Mouse (Mus musculus) CH12.LX (cell line): Measurements from ENCODE around the gene Mycbp. TPM values are rescaled to one million over a fixed set of nuclear protein-coding genes. Genes with fewer than 3 reads are reported as not detected.

Experiments
- DNase-seq: peaks from one replicate; pipeline ENCODE4 v3.0.0-alpha.2; 2013; ENCODE audit errors: extremely low read depth
- H3K27ac ChIP-seq: 2 replicates; pipeline ENCODE4 v1.5.1; 2012; ENCODE audit warnings: low read depth, mild to moderate bottlenecking, control low read depth, moderate library complexity; ENCODE audit not compliant: insufficient read depth
- H3K27me3 ChIP-seq: replicated peaks from 2 replicates; pipeline ENCODE3; 2012; ENCODE audit warnings: inconsistent platforms
- H3K36me3 ChIP-seq, 2 experiments: replicated peaks in 1 of 2; 2 replicates each; pipeline versions ENCODE3 to v1.6.1; 2012; ENCODE audit warnings: inconsistent platforms in 1 of 2, low read length in 1 of 2, mild to moderate bottlenecking in 1 of 2, mixed read lengths in 1 of 2, moderate library complexity in 1 of 2; ENCODE audit not compliant: control insufficient read depth in 1 of 2, insufficient read depth in 1 of 2
- H3K4me1 ChIP-seq, 2 experiments: 2 replicates each; pipeline ENCODE4 v1.6.1; 2012; ENCODE audit warnings: inconsistent platforms in 1 of 2, moderate library complexity in 1 of 2; ENCODE audit not compliant: insufficient read depth in 2 of 2, control insufficient read depth in 1 of 2
- H3K4me2 ChIP-seq: 2 replicates; pipeline ENCODE4 v1.6.1; 2012; ENCODE audit warnings: low read depth, mild to moderate bottlenecking, control low read depth; ENCODE audit not compliant: poor library complexity, insufficient read depth, severe bottlenecking
- H3K4me3 ChIP-seq, 3 experiments: fragments of 150-350 bp in 1 of 3; sonication (generic) in 1 of 3; replicated peaks in 1 of 3; 2 replicates each; pipeline versions ENCODE3 to v1.5.1; 2011 to 2012; ENCODE audit warnings: low read depth in 2 of 3, low read length in 2 of 3, mild to moderate bottlenecking in 2 of 3, moderate library complexity in 2 of 3, control low read depth in 1 of 3, improper control_type of control experiment in 1 of 3, inconsistent platforms in 1 of 3, mixed read lengths in 1 of 3; ENCODE audit not compliant: poor library complexity in 1 of 3
- H3K79me2 ChIP-seq: replicated peaks from 2 replicates; pipeline ENCODE4 v1.6.1; 2012; ENCODE audit warnings: mild to moderate bottlenecking, moderate library complexity; ENCODE audit not compliant: control insufficient read depth, poor library complexity, insufficient read depth, severe bottlenecking; ENCODE audit errors: extremely low read depth
- H3K9ac ChIP-seq: 2 replicates; pipeline ENCODE4 v1.6.1; 2012; ENCODE audit warnings: low read depth, mild to moderate bottlenecking, control low read depth, moderate library complexity; ENCODE audit not compliant: insufficient read depth
- H3K9me3 ChIP-seq: replicated peaks from 2 replicates; pipeline ENCODE3; 2012; ENCODE audit warnings: low read length, inconsistent platforms, mixed read lengths
- BHLHE40 ChIP-seq: IDR thresholded peaks from 2 replicates; pipeline ENCODE4 v1.6.1; 2011; ENCODE audit warnings: mild to moderate bottlenecking, low read depth, low read length, improper control_type of control experiment
- ELF1 ChIP-seq: IDR thresholded peaks from 2 replicates; pipeline ENCODE4 v1.6.1; 2014; ENCODE audit warnings: low read depth, mild to moderate bottlenecking, inconsistent platforms, low read length, improper control_type of control experiment
- EP300 ChIP-seq: IDR thresholded peaks from 2 replicates; pipeline ENCODE4 v1.6.1; 2011; ENCODE audit warnings: low read length, improper control_type of control experiment
- HCFC1 ChIP-seq: IDR thresholded peaks from 2 replicates; pipeline ENCODE4 v1.6.1; 2012; ENCODE audit warnings: low read depth, mild to moderate bottlenecking, inconsistent platforms, low read length, improper control_type of control experiment
- JUN ChIP-seq: IDR thresholded peaks from 2 replicates; pipeline ENCODE4 v1.6.1; 2011; ENCODE audit warnings: low read depth, mild to moderate bottlenecking, low read length, improper control_type of control experiment, moderate library complexity; ENCODE audit not compliant: insufficient read depth
- JUND ChIP-seq: conservative IDR thresholded peaks from 2 replicates; pipeline ENCODE4 v1.6.1; 2011; ENCODE audit warnings: low read depth, low read length, improper control_type of control experiment
- MAX ChIP-seq: IDR thresholded peaks from 2 replicates; pipeline ENCODE4 v1.6.1; 2011; ENCODE audit warnings: low read length, improper control_type of control experiment
- MAZ ChIP-seq: IDR thresholded peaks from 2 replicates; pipeline ENCODE4 v1.6.1; 2012; ENCODE audit warnings: low read depth, mild to moderate bottlenecking, inconsistent platforms, low read length, improper control_type of control experiment, moderate library complexity
- MEF2A ChIP-seq: IDR thresholded peaks from 2 replicates; pipeline ENCODE4 v1.6.1; 2014; ENCODE audit warnings: low read depth, mild to moderate bottlenecking, inconsistent platforms, low read length, improper control_type of control experiment, borderline replicate concordance
- MXI1 ChIP-seq: IDR thresholded peaks from 2 replicates; pipeline ENCODE4 v1.6.1; 2011; ENCODE audit warnings: mild to moderate bottlenecking, low read depth, low read length, improper control_type of control experiment
- MYC ChIP-seq: IDR thresholded peaks from 2 replicates; pipeline ENCODE4 v1.6.1; 2011; ENCODE audit warnings: low read depth, mild to moderate bottlenecking, improper control_type of control experiment, low read length
- NRF1 ChIP-seq: IDR thresholded peaks from 2 replicates; pipeline ENCODE4 v1.6.1; 2014; ENCODE audit warnings: low read depth, mild to moderate bottlenecking, inconsistent platforms, low read length, improper control_type of control experiment, moderate library complexity
- POLR2AphosphoS2 ChIP-seq: IDR thresholded peaks from 2 replicates; pipeline ENCODE4 v1.6.1; 2011; ENCODE audit warnings: low read depth, low read length, improper control_type of control experiment
- RAD21 ChIP-seq: IDR thresholded peaks from 2 replicates; pipeline ENCODE4 v1.6.1; 2011; ENCODE audit warnings: low read depth, mild to moderate bottlenecking, low read length, improper control_type of control experiment, moderate library complexity
- TBP ChIP-seq: conservative IDR thresholded peaks from 2 replicates; pipeline ENCODE4 v1.6.1; 2011; ENCODE audit warnings: low read depth, low read length, improper control_type of control experiment
- UBTF ChIP-seq: IDR thresholded peaks from 2 replicates; pipeline ENCODE4 v1.6.1; 2012; ENCODE audit warnings: low read depth, mild to moderate bottlenecking, inconsistent platforms, low read length, improper control_type of control experiment, moderate library complexity
- USF2 ChIP-seq: conservative IDR thresholded peaks from 2 replicates; pipeline ENCODE4 v1.6.1; 2011; ENCODE audit warnings: low read depth, low read length, improper control_type of control experiment
- ZC3H11A ChIP-seq: IDR thresholded peaks from 2 replicates; pipeline ENCODE4 v1.6.1; 2012; ENCODE audit warnings: low read depth, mild to moderate bottlenecking, inconsistent platforms, low read length, improper control_type of control experiment
- ZKSCAN1 ChIP-seq: IDR thresholded peaks from 2 replicates; pipeline ENCODE4 v1.6.1; 2012; ENCODE audit warnings: low read depth, inconsistent platforms, low read length, improper control_type of control experiment, borderline replicate concordance
- ZNF384 ChIP-seq: IDR thresholded peaks from 2 replicates; pipeline ENCODE4 v1.6.1; 2012; ENCODE audit warnings: low read depth, low read length, improper control_type of control experiment, inconsistent platforms
- dilution Hi-C: fragments of 300-500 bp; cut with MboI; formaldehyde crosslinking; loops from 2 replicates; pipeline ENCODE4 v1.14.3; 2020; ENCODE audit warnings: low sequenced_read_pairs; ENCODE audit not compliant: extremely low pct_unique_long_range_greater_than_20kb, extremely low pct_ligation_motif_present
- in situ Hi-C: fragments of 300-500 bp; cut with MboI; formaldehyde crosslinking; loops from 3 replicates; pipeline ENCODE4 v1.14.3; 2019; ENCODE audit warnings: low sequenced_read_pairs, low pct_ligation_motif_present, low pct_unique_long_range_greater_than_20kb, mixed read lengths
- polyA plus RNA-seq: library from polyadenylated mRNA; unstranded; fragments of >175 nt; gene quantifications from 2 replicates; pipeline ENCODE4 v1.2.1, GENCODE M21; 2012; ENCODE audit warnings: low read depth; ENCODE audit not compliant: insufficient read length
- total RNA-seq, 2 experiments: library from RNA; depleted of rRNA; stranded (reverse); fragments of 300-350 nt in 1 of 2; fragments of >200 nt in 1 of 2; gene quantifications; 2 replicates each; pipeline ENCODE4 v1.2.3; 2012 to 2014

Mycbp gene
- total and polyA plus RNA-seq, 3 experiments: 33.8 to 54.4 (median 46.9) TPM

GRCm38 (mm10) chr4:123859379-123859778, 45.3 kb upstream of the Mycbp start, which contains the start of gene 4933427I04Rik:
TSS of gene 4933427I04Rik (plus strand) at chr4:123859679.
- in situ Hi-C loops: no loop called here
- no peaks in the 10 kb centered on the region for H3K36me3 ChIP-seq

GRCm38 (mm10) chr4:123859803-123860202, 44.8 kb upstream of the Mycbp start:
- no peak overlapping the region for H3K27ac ChIP-seq
- no peaks in the 10 kb centered on the region for H3K36me3 ChIP-seq
- in situ Hi-C loops: no loop called here
- TF ChIP-seq MAX (no peak), EP300 (no peak), TBP (no peak), USF2 (no peak), MAZ (no peak), JUND (no peak), RAD21 (no peak), ZC3H11A (no peak), ZKSCAN1 (no peak), MEF2A (no peak), UBTF (no peak), POLR2AphosphoS2 (no peak), HCFC1 (no peak), BHLHE40 (no peak), MYC (no peak), ZNF384 (no peak), ELF1 (no peak)
- TF ChIP-seq, all 38 proteins: peak for 0
- no peak overlapping the region for H3K9ac ChIP-seq
- peaks cover 2% of the 10 kb centered on the region for H3K9me3 ChIP-seq
- dilution Hi-C loops: no loop called here
- no peak for DNase-seq
- H3K4me1 ChIP-seq: no peaks in the 10 kb centered on the region
- H3K27me3 ChIP-seq: peaks cover 32% of the 10 kb centered on the region
- no peaks in the 10 kb centered on the region for H3K79me2 ChIP-seq
- no peak overlapping the region for H3K4me2 ChIP-seq
- no peak overlapping the region for H3K4me3 ChIP-seq

More at GRCm38 (mm10) chr4:123859379-123859778, 45.3 kb upstream of the Mycbp start, which contains the start of gene 4933427I04Rik:
- H3K9ac ChIP-seq: no peak within 1 kb of the TSS
- peaks cover 2% of the 10 kb centered on the region for H3K9me3 ChIP-seq
- dilution Hi-C loops: no loop called here
- no peak within 1 kb of the TSS for H3K4me2 ChIP-seq
- 0 out of 4 replicates have a peak, but pooled peaks cover 0 to 2% of the 10 kb centered on the region in 2 experiments for H3K4me1 ChIP-seq
- no peak for TF ChIP-seq JUN
- no peak for TF ChIP-seq NRF1
- no peak for TF ChIP-seq MAX
- no peak for TF ChIP-seq MXI1
- TF ChIP-seq MEF2A: no peak
- no peak within 1 kb of the TSS for H3K27ac ChIP-seq
- H3K4me3 ChIP-seq: no peak within 1 kb of the TSS
- peaks cover 32% of the 10 kb centered on the region for H3K27me3 ChIP-seq
- H3K79me2 ChIP-seq: no peaks in the 10 kb centered on the region
- no peak for DNase-seq
